Mouse (Mus musculus) cerebellum, adult 18-20 months (tissue): Measurements from ENCODE around the gene Camk2n1.
A peak's percentile ranks its signal among the peaks of the same experiment; 100 is the strongest.

Experiments used
- DNase-seq, 2 experiments: peaks; one replicate each; pipeline ENCODE4 v3.0.0; 2021

Gene Camk2n1

DNA sequence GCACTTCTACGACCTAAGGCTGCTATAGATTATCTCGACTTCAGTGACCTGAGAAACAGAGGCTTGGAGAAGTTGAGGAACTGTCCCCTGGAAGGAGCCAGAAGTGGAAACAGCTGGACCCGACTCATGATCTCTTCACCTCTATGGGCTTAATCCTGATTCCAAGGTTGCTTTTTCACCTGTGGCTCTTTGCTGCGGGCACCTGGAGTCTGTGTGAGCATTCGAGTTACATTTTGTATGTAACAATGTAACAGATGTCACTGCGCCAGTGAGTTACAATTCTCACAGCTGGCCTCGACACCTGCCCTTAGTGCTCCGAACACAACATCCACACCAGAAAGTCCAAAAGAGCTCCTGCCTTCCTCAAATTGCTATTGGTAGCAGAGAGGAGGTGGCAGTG, 11.3 kb downstream of the Camk2n1 start:
- DNase-seq, result no peak

DNA sequence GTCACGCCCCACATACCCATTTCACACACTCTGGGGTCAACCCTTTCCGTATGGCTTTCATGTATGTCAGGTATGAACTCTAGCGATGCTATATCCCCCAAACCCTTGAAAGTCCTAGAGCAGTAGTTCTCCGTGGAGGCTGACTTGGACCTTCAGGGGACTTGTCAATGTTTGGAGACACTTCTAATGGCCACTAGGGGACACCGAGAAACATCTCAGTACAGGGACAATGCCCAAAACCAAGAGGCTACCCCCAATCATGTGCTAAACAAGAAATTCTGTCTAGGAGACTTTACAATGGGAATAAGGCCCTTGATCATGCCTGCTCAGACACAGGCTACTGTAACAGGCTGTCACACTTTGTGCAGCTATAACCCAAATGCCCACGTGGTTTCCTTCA, 12.6 kb downstream of the Camk2n1 start:
- no peak for DNase-seq

- no peak for DNase-seq
Measured at GRCm38 (mm10) chr4:138467451-138467850, 13.3 kb downstream of the Camk2n1 start.

DNA sequence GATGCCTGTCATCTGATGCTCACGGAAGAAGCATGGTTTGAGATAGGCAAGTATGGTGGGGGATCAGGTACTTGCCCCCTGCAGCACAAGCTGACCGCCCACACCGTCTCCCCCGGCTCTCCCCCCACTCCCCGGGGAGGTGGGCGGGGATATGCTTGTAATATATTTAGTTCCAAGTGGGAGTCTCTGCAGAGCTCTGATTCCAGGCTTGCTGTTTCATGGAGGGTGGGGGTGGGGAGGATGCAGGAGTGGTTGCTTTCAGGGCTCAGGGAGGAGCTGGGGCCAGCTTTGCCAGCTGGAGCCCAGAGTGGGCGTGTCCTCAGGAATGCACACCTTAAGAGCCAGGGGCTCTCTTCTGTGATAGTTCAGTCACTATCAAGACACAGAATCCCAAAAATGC, 15.0 kb downstream of the Camk2n1 start:
- DNase-seq, result no peak

DNA sequence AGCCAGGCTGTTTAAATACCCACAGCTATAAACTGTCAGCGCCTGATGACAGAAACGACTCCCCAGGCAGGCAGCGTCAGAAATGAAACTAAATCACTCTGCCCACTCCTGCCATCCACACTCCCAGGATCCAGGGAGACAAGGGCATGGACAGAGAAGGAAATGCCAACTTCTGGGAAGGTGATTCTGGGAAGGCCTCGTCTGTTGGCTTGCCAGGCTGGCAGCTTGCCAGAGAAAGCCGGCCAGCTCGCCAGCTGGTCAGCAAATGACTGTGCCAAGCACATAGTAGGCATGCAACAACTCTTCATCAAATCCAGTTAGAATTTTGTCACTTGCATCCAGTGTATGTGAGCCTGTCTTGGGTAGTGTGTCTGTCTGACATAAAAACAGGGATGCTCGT, 17.1 kb downstream of the Camk2n1 start:
- peak in 1 of 2 experiments; percentile 16 for DNase-seq

- DNase-seq, result no peak
Measured at GRCm38 (mm10) chr4:138479595-138479994, 25.5 kb downstream of the Camk2n1 start.

DNA sequence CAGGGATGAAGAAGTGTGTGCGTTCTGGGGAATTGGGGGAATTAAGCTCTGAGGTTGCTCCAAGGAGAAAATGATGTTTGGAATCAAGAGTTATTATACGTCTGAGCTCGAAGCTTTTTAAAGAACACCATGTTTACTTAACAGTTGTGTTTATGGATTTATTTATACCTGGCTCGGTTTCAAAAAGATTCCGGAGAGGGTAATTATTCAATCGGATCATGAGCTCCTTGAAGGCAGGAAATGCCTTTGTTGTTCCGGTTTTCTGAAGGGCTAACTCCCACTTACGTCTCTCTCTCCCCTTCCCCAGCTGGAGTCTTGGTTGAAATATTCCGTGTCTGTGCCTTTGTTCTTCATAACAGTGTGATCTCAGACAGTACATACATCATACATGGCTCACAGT, 26.8 kb downstream of the Camk2n1 start:
- no peak for DNase-seq

DNA sequence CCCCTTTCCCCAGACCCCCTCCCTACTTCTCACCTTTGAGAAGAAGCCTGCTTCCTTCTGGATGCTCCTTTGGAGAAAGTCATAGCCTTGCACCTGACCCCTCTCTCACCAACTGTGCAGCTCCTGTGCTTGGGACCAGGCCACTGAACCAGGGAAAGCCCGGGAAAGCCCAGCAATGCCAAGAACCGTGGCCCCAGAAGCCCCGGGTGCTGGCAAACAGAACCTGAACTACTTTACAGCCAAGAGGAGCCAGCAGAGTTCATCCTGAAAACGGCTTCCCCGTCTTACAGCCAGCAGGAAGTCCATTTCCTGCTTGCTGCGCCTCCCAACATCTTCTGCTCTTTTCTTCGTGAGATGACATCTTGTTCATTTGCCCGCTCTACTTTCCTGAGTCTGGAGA, 28.6 kb downstream of the Camk2n1 start:
- DNase-seq, result no peak

- DNase-seq, result no peak
Measured at GRCm38 (mm10) chr4:138488241-138488640, 34.1 kb downstream of the Camk2n1 start.

DNA sequence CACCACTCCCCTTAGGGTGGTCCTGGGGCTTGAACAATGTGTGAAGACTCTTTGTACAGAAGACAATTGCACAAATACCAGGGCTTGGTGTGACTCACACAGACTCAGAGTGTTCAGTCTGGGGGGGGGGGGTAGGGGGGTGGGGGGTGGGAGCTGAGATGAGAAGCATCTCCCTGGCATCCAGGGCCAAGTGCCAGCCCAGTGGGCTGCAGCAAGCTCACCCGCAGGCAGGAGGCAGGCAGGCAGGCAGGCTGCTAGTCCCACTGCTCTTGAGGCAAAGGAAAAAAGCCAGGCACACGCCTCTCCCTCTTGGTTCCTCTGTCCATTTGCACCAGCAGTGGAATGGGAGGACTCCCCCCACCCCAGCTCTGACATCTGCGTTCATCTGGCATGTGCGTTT, 37.0 kb downstream of the Camk2n1 start:
- DNase-seq, result no peak

GRCm38 (mm10) chr4:138493161-138494001, 39.3 kb downstream of the Camk2n1 start:
- peak in 1 of 2 experiments; percentile 21 for DNase-seq

GRCm38 (mm10) chr4:138494905-138495304, 40.8 kb downstream of the Camk2n1 start:
- no peak for DNase-seq

GRCm38 (mm10) chr4:138495775-138496174, 41.7 kb downstream of the Camk2n1 start:
- DNase-seq, result no peak

DNA sequence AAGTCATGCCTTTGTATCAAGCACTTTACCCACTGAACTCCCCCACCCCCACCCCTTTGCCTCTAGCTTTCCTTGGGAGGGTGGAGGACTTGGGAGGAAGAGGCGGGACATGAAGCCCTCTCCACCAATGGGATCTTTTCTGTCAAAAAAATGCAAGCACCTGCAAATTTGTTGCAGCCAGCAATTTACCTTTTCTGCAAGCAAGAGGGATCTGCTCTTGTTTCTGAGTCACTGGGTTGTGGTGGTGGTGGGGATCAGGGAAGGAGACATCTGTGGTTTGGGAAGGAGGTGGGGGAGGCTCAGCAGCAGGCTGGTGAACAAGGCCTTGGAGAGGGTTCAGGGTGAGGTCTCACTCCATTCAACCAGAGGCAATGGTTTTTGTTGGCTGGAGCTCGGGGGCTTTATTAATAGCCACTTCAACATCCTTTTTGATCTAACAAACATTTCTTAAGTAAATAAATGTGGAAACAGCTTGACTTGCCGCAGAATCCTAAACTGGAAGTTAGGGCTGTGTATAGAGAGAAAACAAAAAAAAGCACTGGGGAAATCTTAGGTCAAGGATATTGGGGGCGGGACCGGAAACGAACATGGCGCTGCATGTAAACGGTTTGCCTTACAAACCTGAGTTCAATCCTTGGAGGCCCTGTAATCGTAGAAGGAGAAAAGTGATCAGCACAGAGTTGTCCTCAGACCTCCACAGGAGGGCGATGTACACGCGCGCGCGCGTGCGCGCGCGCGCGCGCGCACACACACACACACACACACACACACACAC, 42.8 kb downstream of the Camk2n1 start:
- DNase-seq, result no peak

GRCm38 (mm10) chr4:138499856-138500645, 45.9 kb downstream of the Camk2n1 start:
- DNase-seq, result no peak

DNA sequence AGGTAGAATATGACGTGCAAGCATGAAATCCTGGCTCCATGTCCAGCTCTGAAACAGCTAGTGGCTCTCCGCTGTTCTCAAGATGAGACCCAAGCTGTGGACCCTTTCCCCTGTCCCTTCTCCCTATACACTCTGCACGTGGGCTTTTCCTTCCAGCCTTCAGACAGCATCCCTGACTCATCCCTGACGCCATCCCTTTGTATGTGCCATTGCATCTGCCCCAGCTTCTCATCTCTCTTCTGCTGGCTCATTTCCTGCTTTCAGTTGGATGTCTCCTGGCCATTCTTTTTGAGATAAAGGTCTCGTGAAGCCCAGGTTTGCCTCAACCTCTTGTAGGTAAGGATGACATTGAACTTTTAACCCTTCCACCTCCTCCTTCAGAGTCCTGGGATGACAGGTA, 46.9 kb downstream of the Camk2n1 start:
- DNase-seq, result no peak

DNA sequence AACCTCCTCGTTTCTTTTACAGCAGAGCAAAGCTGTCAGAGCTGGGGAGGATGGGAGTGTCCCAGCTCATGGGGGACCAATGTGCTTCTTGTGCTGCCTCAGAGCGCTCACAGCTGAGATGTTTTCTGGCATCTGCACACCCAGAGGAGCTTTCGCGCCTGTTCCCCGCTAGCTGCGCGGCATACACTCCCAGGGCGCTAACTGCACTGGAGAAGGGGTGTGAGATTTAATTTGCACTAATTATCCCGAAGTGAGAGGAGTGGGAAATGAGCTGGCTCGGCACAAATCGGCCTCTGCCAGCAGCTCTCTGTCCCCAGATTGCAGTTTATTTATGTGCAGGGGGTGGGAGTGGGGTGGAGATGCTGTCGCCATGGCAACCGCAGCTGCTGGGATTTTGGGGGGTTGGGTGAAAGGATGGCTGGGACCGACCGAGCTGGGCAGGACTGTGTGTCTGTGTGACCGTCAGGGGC, 50.6 kb downstream of the Camk2n1 start:
- DNase-seq, result no peak

- peak in 1 of 2 experiments; percentile 37 for DNase-seq
Measured at GRCm38 (mm10) chr4:138505171-138505870, 51.2 kb downstream of the Camk2n1 start.

GRCm38 (mm10) chr4:138507903-138508302, 53.8 kb downstream of the Camk2n1 start:
- DNase-seq, result no peak
